Mouse (Mus musculus) embryonic facial prominence, embryonic 14.5 days (tissue): ENCODE measurements around the gene Lrmda. TPM values are rescaled to one million over a fixed set of nuclear protein-coding genes. Genes with fewer than 3 reads are reported as not detected.

Experiments
- ATAC-seq: fragments of 200-750 bp; cut with Nextera tagmentation; 2 replicates; pipeline ENCODE4 v1.8.0; 2017; ENCODE audit warnings: low read depth, moderate number of reproducible peaks, moderate TSS enrichment
- DNase-seq: peaks from one replicate; pipeline ENCODE4 v3.0.0-alpha.2; 2015; ENCODE audit warnings: low spot score
- H3K27ac ChIP-seq: fragments of 300-500 bp; sonication (generic); replicated peaks from 2 replicates; pipeline ENCODE4 v1.5.1; 2014; ENCODE audit warnings: low read depth, mild to moderate bottlenecking, low read length, moderate library complexity
- H3K27me3 ChIP-seq: fragments of 300-500 bp; sonication (generic); replicated peaks from 2 replicates; pipeline ENCODE4 v1.6.1; 2014; ENCODE audit warnings: low read length; ENCODE audit not compliant: control insufficient read depth, insufficient read depth
- H3K36me3 ChIP-seq: fragments of 300-500 bp; sonication (generic); 2 replicates; pipeline ENCODE4 v1.6.1; 2014; ENCODE audit warnings: low read length, mixed read lengths; ENCODE audit not compliant: control insufficient read depth, insufficient read depth
- H3K4me1 ChIP-seq: fragments of 300-500 bp; sonication (generic); 2 replicates; pipeline ENCODE4 v1.6.1; 2014; ENCODE audit warnings: antibody characterized with exemption, low read length; ENCODE audit not compliant: control insufficient read depth, insufficient read depth
- H3K4me2 ChIP-seq: fragments of 300-500 bp; sonication (generic); 2 replicates; pipeline ENCODE4 v1.6.1; 2014; ENCODE audit warnings: low read depth, mild to moderate bottlenecking, low read length, moderate library complexity, mixed read lengths
- H3K4me3 ChIP-seq: fragments of 300-500 bp; sonication (generic); 2 replicates; pipeline ENCODE4 v1.5.1; 2014; ENCODE audit warnings: low read depth, mild to moderate bottlenecking, low read length
- H3K9ac ChIP-seq: fragments of 300-500 bp; sonication (generic); 2 replicates; pipeline ENCODE4 v1.6.1; 2014; ENCODE audit warnings: low read depth, mild to moderate bottlenecking, low read length, moderate library complexity, mixed read lengths
- H3K9me3 ChIP-seq: fragments of 300-500 bp; sonication (generic); 2 replicates; pipeline ENCODE4 v1.6.1; 2016; ENCODE audit warnings: low read length; ENCODE audit not compliant: control insufficient read depth
- WGBS: fragments of 180-500 bp; shearing (Covaris S2); extraction: QIAGEN DNeasy Blood & Tissue Kit; methylation state at CpG from one replicate; pipeline ENCODE4 v1.1.7; 2014; 5-methylcytosine and 5-hydroxymethylcytosine counted together
- polyA plus RNA-seq: library from polyadenylated mRNA; unstranded; fragments of >200 nt; fragmentation: Nextera tagmentation; extraction: Ambion mirVana; gene quantifications from 2 replicates; pipeline ENCODE4 v1.2.1, GENCODE M21; 2014

Gene Lrmda
- polyA plus RNA-seq, 1 experiment from 2014 or later, result 0.24 TPM

DNA sequence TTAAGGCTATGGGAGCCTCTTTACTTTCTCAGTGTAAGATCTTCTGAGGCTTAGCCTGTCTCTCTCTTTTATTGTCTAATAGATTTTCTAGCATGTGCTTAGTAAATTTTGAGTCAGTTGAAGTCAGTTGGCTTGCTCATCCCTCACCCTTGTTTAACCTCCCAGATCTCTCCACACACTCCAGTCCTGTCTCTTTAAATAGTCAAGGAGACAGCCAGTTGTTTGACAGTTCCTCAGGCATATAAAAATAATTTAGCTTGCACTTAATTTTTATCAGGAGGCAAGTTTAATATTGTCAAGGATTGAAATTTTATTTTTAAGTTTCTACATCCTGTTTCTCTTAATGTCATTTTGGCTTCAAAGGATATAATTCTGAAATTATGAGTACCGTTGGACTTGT is 303.5 kb downstream of the Lrmda start:
- DNase-seq (no peak), ATAC-seq (no peak)
- Histone ChIP-seq H3K4me1 (no peaks in the 10 kb centered on the region), H3K36me3 (no peaks in the 10 kb centered on the region), H3K27ac (no peak overlapping the region), H3K4me3 (no peak overlapping the region), H3K9ac (no peak overlapping the region), H3K27me3 (no peaks in the 10 kb centered on the region), H3K9me3 (no peaks in the 10 kb centered on the region), H3K4me2 (no peak overlapping the region)
- 60% methylated on average over 1 of the region's 1 CpGs for WGBS

DNA sequence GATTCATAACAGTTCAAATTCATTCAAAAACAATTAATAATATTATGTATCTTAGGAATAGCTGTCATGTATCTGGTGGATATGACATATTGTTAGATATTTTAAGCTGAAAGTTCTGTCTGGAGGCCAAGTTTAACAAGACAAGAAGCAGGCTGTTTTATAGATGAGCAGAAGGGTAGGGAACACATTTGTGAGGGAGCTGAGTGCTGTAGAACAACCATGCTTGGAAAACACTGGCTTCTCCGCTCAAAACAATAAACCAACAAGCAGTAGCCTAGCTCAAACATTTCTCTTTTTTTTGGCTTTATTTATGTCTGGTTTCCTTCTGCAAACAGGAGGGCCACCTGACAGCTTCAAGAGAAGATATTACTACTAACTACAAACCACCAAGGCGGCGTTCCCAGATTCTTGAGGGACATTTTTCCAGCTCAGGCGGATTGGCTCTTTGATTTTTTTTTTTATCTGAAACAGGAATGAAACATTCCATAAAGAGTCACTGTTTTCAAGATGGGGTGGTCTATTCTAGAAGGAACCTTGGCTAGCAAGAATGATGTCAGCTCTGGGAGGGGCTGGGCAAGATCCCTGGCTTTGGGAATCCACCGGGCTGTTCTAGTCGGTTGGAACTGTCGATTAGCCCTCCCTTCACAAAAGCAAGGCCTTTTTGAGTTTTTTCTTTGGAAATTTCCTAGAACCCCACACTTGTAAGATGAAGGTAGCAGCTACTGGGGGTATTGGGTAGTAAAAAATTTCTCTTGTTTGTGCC is 304.2 kb downstream of the Lrmda start:
- WGBS, result 77% methylated on average over 7 of the region's 7 CpGs

DNA sequence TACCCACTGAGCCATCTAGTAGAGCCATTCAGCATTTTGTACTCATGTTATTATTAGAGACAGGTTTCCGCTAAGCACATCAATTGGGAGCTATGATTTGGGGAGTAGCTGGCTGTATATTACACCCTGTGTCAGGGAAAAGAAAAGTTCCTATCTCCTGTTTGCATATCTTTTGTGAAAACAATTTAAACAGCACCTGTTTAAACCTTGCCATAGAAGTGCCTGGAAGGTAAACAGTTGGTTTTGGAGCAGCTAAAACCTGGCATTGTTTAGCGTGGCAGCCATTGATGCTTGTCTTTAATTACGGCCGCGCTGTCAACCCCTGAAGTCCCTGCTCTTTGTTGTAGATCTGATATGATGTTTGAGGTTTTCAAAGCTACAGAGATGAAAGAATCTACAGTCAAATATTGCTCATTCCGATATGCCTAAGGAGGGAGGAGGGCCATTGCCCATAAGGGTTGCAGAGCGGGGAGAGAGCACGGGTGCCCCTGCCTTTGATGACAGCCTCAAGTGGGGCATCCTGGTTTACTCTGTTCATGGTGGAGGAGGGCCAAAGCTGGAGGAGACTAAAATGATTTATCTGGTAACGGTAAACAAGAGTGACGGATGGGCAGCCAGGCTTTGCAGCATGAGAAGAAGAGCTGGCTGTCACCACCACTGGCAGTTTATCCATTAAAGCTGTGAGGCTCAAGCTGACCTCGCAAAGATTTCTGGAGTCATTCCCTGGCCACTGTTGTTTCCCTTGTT is 306.9 kb downstream of the Lrmda start:
- DNase-seq (peak; percentile 26), ATAC-seq (no peak; the same call in 1 of the 2 replicates)
- H3K27me3 ChIP-seq, result no peaks in the 10 kb centered on the region

More for the DNA sequence above, 304.2 kb downstream of the Lrmda start:
- DNase-seq (no peak), ATAC-seq (no peak)
- H3K9me3 ChIP-seq, result no peaks in the 10 kb centered on the region
- H3K4me3 ChIP-seq, result no peak overlapping the region
- no peaks in the 10 kb centered on the region for H3K27me3 ChIP-seq
- no peak overlapping the region for H3K9ac ChIP-seq
- H3K36me3 ChIP-seq, result no peaks in the 10 kb centered on the region
- H3K4me2 ChIP-seq, result no peak overlapping the region
- no peak overlapping the region for H3K27ac ChIP-seq
- H3K4me1 ChIP-seq, result no peaks in the 10 kb centered on the region

DNA sequence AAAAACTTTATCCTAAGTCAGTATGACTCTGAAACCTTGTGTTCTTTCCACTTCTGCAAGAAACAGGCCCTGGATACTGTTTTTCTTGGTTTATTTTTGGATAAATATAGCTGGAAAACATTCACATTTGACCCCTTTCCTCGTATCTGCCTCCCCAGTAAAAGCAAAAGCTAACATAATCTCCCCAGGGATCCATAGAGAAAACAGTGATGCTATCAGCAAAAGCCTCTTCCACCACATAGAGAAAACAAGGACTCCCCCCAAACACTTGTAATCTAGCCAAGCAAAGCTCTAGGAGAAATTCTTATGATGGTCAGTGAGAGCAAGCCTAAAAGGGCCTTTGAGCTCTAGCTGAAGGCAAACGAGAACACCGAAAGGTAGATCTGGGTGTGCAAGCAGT is 309.7 kb downstream of the Lrmda start:
- peak; percentile 27 for DNase-seq
- WGBS, result 74% methylated on average over 3 of the region's 3 CpGs
- no peaks in the 10 kb centered on the region for H3K9me3 ChIP-seq
- ATAC-seq, result no peak
- H3K27me3 ChIP-seq, result no peaks in the 10 kb centered on the region
- no peak overlapping the region for H3K4me3 ChIP-seq
- no peaks in the 10 kb centered on the region for H3K36me3 ChIP-seq
- H3K4me1 ChIP-seq, result no peaks in the 10 kb centered on the region
- no peak overlapping the region for H3K4me2 ChIP-seq
- no peak overlapping the region for H3K9ac ChIP-seq
- no peak overlapping the region for H3K27ac ChIP-seq

More for the DNA sequence above, 306.9 kb downstream of the Lrmda start:
- Histone ChIP-seq H3K36me3 (no peaks in the 10 kb centered on the region), H3K9me3 (no peaks in the 10 kb centered on the region), H3K4me1 (no peaks in the 10 kb centered on the region), H3K4me3 (no peak overlapping the region), H3K27ac (no peak overlapping the region), H3K4me2 (no peak overlapping the region), H3K9ac (no peak overlapping the region)
- WGBS, result 71% methylated on average over 11 of the region's 11 CpGs

DNA sequence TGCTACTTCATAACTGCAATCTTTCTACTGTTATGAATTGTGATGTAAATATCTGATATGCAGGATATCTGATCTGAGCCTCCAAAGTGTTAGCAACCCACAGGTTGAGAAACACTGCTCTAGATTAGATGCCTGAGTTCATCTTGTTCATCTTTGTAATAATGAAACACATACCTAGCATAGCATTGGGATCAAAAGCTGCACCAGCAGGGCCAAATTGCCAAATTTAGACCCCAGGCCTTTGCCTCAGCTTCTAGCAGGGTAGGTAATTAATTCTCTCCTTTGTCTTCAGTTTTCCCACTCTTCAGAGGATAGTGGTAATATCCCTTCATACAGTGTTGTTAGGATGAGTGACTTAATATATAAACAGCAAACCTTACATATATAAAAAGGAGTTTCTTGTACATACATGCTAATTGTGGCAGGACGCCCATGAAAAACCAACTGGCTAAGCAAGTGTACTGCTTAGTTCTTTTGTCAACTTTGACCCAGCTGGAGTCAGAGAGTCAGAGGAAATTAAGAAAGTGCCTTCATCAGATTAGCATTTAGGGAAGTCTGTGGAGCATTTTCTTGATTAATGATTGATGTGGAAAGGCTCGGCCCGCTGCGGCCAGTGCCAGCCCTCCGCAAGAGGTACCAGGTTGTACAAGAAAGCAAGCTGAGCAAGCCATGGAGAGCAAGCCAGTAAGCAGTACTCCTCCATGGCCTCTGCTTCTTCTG is 315.7 kb downstream of the Lrmda start:
- DNase-seq, result no peak
- Histone ChIP-seq H3K27me3 (no peaks in the 10 kb centered on the region), H3K4me3 (no peak overlapping the region), H3K4me1 (no peaks in the 10 kb centered on the region), H3K4me2 (no peak overlapping the region), H3K27ac (no peak overlapping the region), H3K9me3 (no peaks in the 10 kb centered on the region), H3K9ac (no peak overlapping the region), H3K36me3 (no peaks in the 10 kb centered on the region)
- 80% methylated on average over 5 of the region's 5 CpGs for WGBS
- ATAC-seq, result no peak

- no peak overlapping the region for H3K9ac ChIP-seq
- DNase-seq, result no peak
- no peaks in the 10 kb centered on the region for H3K27me3 ChIP-seq
- 89% methylated on average over 6 of the region's 6 CpGs for WGBS
- no peaks in the 10 kb centered on the region for H3K36me3 ChIP-seq
- no peaks in the 10 kb centered on the region for H3K4me1 ChIP-seq
- no peak for ATAC-seq
- H3K27ac ChIP-seq, result no peak overlapping the region
- H3K9me3 ChIP-seq, result no peaks in the 10 kb centered on the region
- H3K4me2 ChIP-seq, result no peak overlapping the region
- H3K4me3 ChIP-seq, result no peak overlapping the region
Observed at GRCm38 (mm10) chr14:22339176-22339575, 319.7 kb downstream of the Lrmda start.

GRCm38 (mm10) chr14:22343357-22343756 is 323.8 kb downstream of the Lrmda start:
- H3K4me2 ChIP-seq, result no peak overlapping the region
- no peaks in the 10 kb centered on the region for H3K9me3 ChIP-seq
- no peak overlapping the region for H3K27ac ChIP-seq
- H3K27me3 ChIP-seq, result no peaks in the 10 kb centered on the region
- no peaks in the 10 kb centered on the region for H3K4me1 ChIP-seq
- H3K4me3 ChIP-seq, result no peak overlapping the region
- no peak overlapping the region for H3K9ac ChIP-seq
- no peak for DNase-seq
- WGBS, result 48% methylated on average over 4 of the region's 4 CpGs
- ATAC-seq, result no peak
- no peaks in the 10 kb centered on the region for H3K36me3 ChIP-seq

DNA sequence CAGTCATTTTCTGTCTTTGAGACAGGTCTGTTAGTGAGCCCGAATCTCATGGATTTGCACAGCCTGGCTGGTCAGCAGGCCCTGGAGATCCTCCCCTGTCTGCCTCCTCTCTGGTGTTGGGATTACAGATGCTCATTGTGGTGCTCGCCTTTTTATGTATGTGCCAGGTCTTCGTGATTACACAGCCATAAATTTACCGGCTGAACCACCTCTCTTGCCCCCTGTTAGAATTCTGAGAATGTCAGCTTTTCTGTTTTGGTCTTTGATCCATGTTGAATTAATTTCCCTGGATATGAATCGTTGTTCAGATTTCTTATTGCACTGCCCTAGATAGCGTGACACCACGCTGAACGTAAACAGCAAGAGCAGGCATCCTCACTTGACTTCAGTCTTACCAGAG is 325.7 kb downstream of the Lrmda start:
- Histone ChIP-seq H3K4me3 (no peak overlapping the region), H3K36me3 (no peaks in the 10 kb centered on the region), H3K4me2 (no peak overlapping the region), H3K4me1 (no peaks in the 10 kb centered on the region), H3K9me3 (no peaks in the 10 kb centered on the region), H3K27me3 (no peaks in the 10 kb centered on the region), H3K9ac (no peak overlapping the region), H3K27ac (no peak overlapping the region)
- WGBS, result 65% methylated on average over 8 of the region's 8 CpGs
- no peak for ATAC-seq
- no peak for DNase-seq
